Mouse (Mus musculus): Measurements from ENCODE around the gene Npdc1.

DNA sequence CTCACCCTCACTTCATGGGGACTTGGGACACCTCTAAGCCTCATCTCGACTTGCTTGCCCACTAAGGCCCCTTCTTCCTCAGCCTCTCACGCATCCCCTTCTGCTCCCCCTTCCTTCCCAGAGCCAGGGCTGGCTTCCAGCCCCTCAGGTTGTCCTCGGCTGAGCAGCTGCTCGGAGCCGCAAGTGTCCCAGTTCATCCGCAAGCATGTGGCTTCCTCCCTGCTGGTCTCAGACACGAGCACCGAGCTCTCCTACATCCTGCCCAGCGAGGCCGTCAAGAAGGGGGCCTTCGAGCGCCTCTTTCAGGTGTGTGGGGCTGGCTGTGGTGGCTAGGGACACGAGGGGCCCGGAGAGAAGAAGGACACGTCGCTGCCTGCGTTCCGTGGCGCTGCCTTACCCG, 41.9 kb downstream of the Npdc1 start:
- TF ChIP-seq POLR2A (IDR thresholded peaks at IDR 0.05; ENCODE audit: insufficient read length, low read depth) (no peak), USF1 (IDR thresholded peaks at IDR 0.05; ENCODE audit: low read depth) (no peak), E2F4 (IDR thresholded peaks at IDR 0.05; ENCODE audit: insufficient read depth) (no peak), MYOG (IDR thresholded peaks at IDR 0.05; ENCODE audit: control insufficient read depth in 1 of 3, insufficient read depth in 1 of 3, insufficient read length in 2 of 3, low read depth in 2 of 3) (no peak), TCF3 (IDR thresholded peaks at IDR 0.05; ENCODE audit: insufficient read length, low read depth) (no peak), POLR2AphosphoS2 (IDR thresholded peaks at IDR 0.05; ENCODE audit: insufficient read length, low read depth) (no peak), TCF12 (IDR thresholded peaks at IDR 0.05; ENCODE audit: insufficient read depth, poor library complexity, severe bottlenecking) (no peak), CEBPB (IDR thresholded peaks at IDR 0.05; ENCODE audit: insufficient read depth, poor library complexity, severe bottlenecking) (no peak), REST (IDR thresholded peaks at IDR 0.05; ENCODE audit: insufficient read depth, insufficient read length) (no peak), MYOD1 (IDR thresholded peaks at IDR 0.05; ENCODE audit: control insufficient read depth in 1 of 3, insufficient read length in 2 of 3, low read depth in 2 of 3) (no peak), MAX (IDR thresholded peaks at IDR 0.05; ENCODE audit: low read depth) (no peak)

All from myocyte (in vitro differentiated cells).